Mouse (Mus musculus) hindbrain, embryonic 11.5 days (tissue): Measurements from ENCODE around the gene Zfp493. TPM values are rescaled to one million over a fixed set of nuclear protein-coding genes. Genes with fewer than 3 reads are reported as not detected.
A peak's percentile ranks its signal among the peaks of the same experiment; 100 is the strongest.
"Not testable (repeated sequence)": the region's sequence is repeated elsewhere in the genome, so short reads cannot be mapped to it uniquely, and the experiment has no call there.

ENCODE experiments used
- ATAC-seq: fragments of 200-750 bp; cut with Nextera tagmentation; 2 replicates; pipeline ENCODE4 v1.8.0; 2017; ENCODE audit warnings: mild to moderate bottlenecking, moderate TSS enrichment, moderate library complexity; ENCODE audit not compliant: low FRiP score
- DNase-seq: peaks from one replicate; pipeline ENCODE4 v3.0.0-alpha.2; 2015; ENCODE audit warnings: low spot score
- H3K27ac ChIP-seq: fragments of 300-500 bp; sonication (generic); 2 replicates; pipeline ENCODE4 v1.5.1; 2014; ENCODE audit warnings: mild to moderate bottlenecking, low read depth, low read length
- H3K27me3 ChIP-seq: fragments of 300-500 bp; sonication (generic); 2 replicates; pipeline ENCODE4 v1.6.1; 2014; ENCODE audit warnings: mild to moderate bottlenecking, low read length, moderate library complexity, mixed read lengths; ENCODE audit not compliant: control insufficient read depth, insufficient read depth
- H3K36me3 ChIP-seq: fragments of 300-500 bp; sonication (generic); 2 replicates; pipeline ENCODE4 v1.6.1; 2014; ENCODE audit warnings: mild to moderate bottlenecking, low read length, moderate library complexity, mixed read lengths; ENCODE audit not compliant: control insufficient read depth, insufficient read depth
- H3K4me1 ChIP-seq: fragments of 300-500 bp; sonication (generic); replicated peaks from 2 replicates; pipeline ENCODE4 v1.6.1; 2014; ENCODE audit warnings: low read length, mixed read lengths; ENCODE audit not compliant: control insufficient read depth, insufficient read depth
- H3K4me2 ChIP-seq: fragments of 300-500 bp; sonication (generic); replicated peaks from 2 replicates; pipeline ENCODE4 v1.6.1; 2014; ENCODE audit warnings: mild to moderate bottlenecking, low read depth, low read length
- H3K4me3 ChIP-seq: fragments of 300-500 bp; sonication (generic); 2 replicates; pipeline ENCODE4 v1.5.1; 2014; ENCODE audit warnings: low read depth, low read length
- H3K9ac ChIP-seq: fragments of 300-500 bp; sonication (generic); 2 replicates; pipeline ENCODE4 v1.6.1; 2014; ENCODE audit warnings: low read depth, low read length
- H3K9me3 ChIP-seq: fragments of 300-500 bp; sonication (generic); 2 replicates; pipeline ENCODE4 v1.6.1; 2016; ENCODE audit warnings: low read length; ENCODE audit not compliant: control insufficient read depth
- WGBS: fragments of 180-500 bp; shearing (Covaris S2); extraction: QIAGEN DNeasy Blood & Tissue Kit; methylation state at CpG from one replicate; pipeline ENCODE4 v1.1.7; 2014; 5-methylcytosine and 5-hydroxymethylcytosine counted together
- polyA plus RNA-seq: library from polyadenylated mRNA; unstranded; fragments of >200 nt; fragmentation: Nextera tagmentation; extraction: Ambion mirVana; gene quantifications from 2 replicates; pipeline ENCODE4 v1.2.1, GENCODE M21; 2014

Gene Zfp493
- polyA plus RNA-seq, 1 experiment from 2014 or later = 3.9 TPM

GRCm38 (mm10) chr13:67791921-67792455, 12.5 kb downstream of the Zfp493 start:
- Histone ChIP-seq H3K4me1 (no peaks in the 10 kb centered on the region), H3K4me2 (no peak overlapping the region), H3K36me3 (no peaks in the 10 kb centered on the region), H3K27ac (no peak overlapping the region), H3K9ac (no peak overlapping the region), H3K4me3 (no peak overlapping the region), H3K27me3 (no peaks in the 10 kb centered on the region), H3K9me3 (no peaks in the 10 kb centered on the region)
- WGBS = 90% methylated on average over 10 of the region's 10 CpGs
- no peak for DNase-seq
- ATAC-seq = no peak

- Histone ChIP-seq H3K36me3 (no peaks in the 10 kb centered on the region), H3K9ac (no peak overlapping the region), H3K27me3 (no peaks in the 10 kb centered on the region), H3K4me2 (no peak overlapping the region), H3K4me1 (no peaks in the 10 kb centered on the region), H3K27ac (no peak overlapping the region), H3K4me3 (no peak overlapping the region), H3K9me3 (no peaks in the 10 kb centered on the region)
- 73% methylated on average over 3 of the region's 3 CpGs for WGBS
- ATAC-seq = no peak
- no peak for DNase-seq
Observed at GRCm38 (mm10) chr13:67798618-67799017, 19.1 kb downstream of the Zfp493 start.

- ATAC-seq = not testable (repeated sequence)
Observed at GRCm38 (mm10) chr13:67799151-67799550, 19.7 kb downstream of the Zfp493 start.

GRCm38 (mm10) chr13:67811651-67812210, 32.2 kb downstream of the Zfp493 start:
- H3K36me3 ChIP-seq = no peaks in the 10 kb centered on the region
- no peak for ATAC-seq
- H3K4me3 ChIP-seq = no peak overlapping the region
- DNase-seq = no peak
- no peak overlapping the region for H3K9ac ChIP-seq
- H3K27me3 ChIP-seq = no peaks in the 10 kb centered on the region
- H3K27ac ChIP-seq = no peak overlapping the region
- WGBS = 75% methylated on average over 1 of the region's 1 CpGs
- no peaks in the 10 kb centered on the region for H3K9me3 ChIP-seq
- no peak overlapping the region for H3K4me2 ChIP-seq
- H3K4me1 ChIP-seq = no peaks in the 10 kb centered on the region

More at GRCm38 (mm10) chr13:67799151-67799550, 19.7 kb downstream of the Zfp493 start:
- not testable (repeated sequence) for H3K36me3 ChIP-seq, H3K9me3 ChIP-seq, DNase-seq, H3K27ac ChIP-seq, H3K9ac ChIP-seq, H3K4me2 ChIP-seq, H3K4me1 ChIP-seq, H3K4me3 ChIP-seq, H3K27me3 ChIP-seq
- 92% methylated on average over 3 of the region's 3 CpGs for WGBS

- no peaks in the 10 kb centered on the region for H3K36me3 ChIP-seq
- no peak overlapping the region for H3K27ac ChIP-seq
- no peaks in the 10 kb centered on the region for H3K27me3 ChIP-seq
- no peaks in the 10 kb centered on the region for H3K4me1 ChIP-seq
- ATAC-seq (peak; percentile 56; the same call in 1 of the 2 replicates), DNase-seq (no peak)
- no peak overlapping the region for H3K4me2 ChIP-seq
- WGBS = 79% methylated on average over 8 of the region's 8 CpGs
- H3K9me3 ChIP-seq = no peaks in the 10 kb centered on the region
- H3K9ac ChIP-seq = no peak overlapping the region
- peak overlapping the region; percentile 78 for H3K4me3 ChIP-seq
Observed at GRCm38 (mm10) chr13:67812961-67813709, 33.6 kb downstream of the Zfp493 start.

GRCm38 (mm10) chr13:67813710-67814660, 34.5 kb downstream of the Zfp493 start, which contains the start of gene Zfp273:
TSS of gene Zfp273 (plus strand) at chr13:67813740.
- ATAC-seq = peak; percentile 99
- WGBS = 4% methylated on average over 31 of the region's 31 CpGs
- Histone ChIP-seq H3K9ac (peak within 1 kb of the TSS; percentile 63), H3K27me3 (no peaks in the 10 kb centered on the region), H3K4me1 (no peaks in the 10 kb centered on the region), H3K36me3 (no peaks in the 10 kb centered on the region), H3K27ac (peak within 1 kb of the TSS; percentile 71), H3K4me2 (peak within 1 kb of the TSS; percentile 51), H3K4me3 (peak within 1 kb of the TSS; percentile 78), H3K9me3 (no peaks in the 10 kb centered on the region)
- peak; percentile 80 for DNase-seq

- Histone ChIP-seq H3K9ac (no peak overlapping the region), H3K36me3 (no peaks in the 10 kb centered on the region)
- 86% methylated on average over 1 of the region's 1 CpGs for WGBS
Observed at GRCm38 (mm10) chr13:67818636-67819035, 39.1 kb downstream of the Zfp493 start.

GRCm38 (mm10) chr13:67830911-67831336, 51.4 kb downstream of the Zfp493 start, which contains the start of gene Gm10037:
TSS of gene Gm10037 (plus strand) at chr13:67831106.
- Histone ChIP-seq H3K36me3 (no peaks in the 10 kb centered on the region), H3K4me1 (no peaks in the 10 kb centered on the region), H3K27ac (no peak within 1 kb of the TSS), H3K9ac (peak within 1 kb of the TSS; percentile 61), H3K4me3 (peak within 1 kb of the TSS; percentile 51), H3K4me2 (peak within 1 kb of the TSS; percentile 51), H3K9me3 (no peaks in the 10 kb centered on the region), H3K27me3 (no peaks in the 10 kb centered on the region)
- ATAC-seq (peak; percentile 88), DNase-seq (peak; percentile 82)
- WGBS = 3% methylated on average over 14 of the region's 14 CpGs

More at GRCm38 (mm10) chr13:67818636-67819035, 39.1 kb downstream of the Zfp493 start:
- DNase-seq = no peak
- Histone ChIP-seq H3K27me3 (no peaks in the 10 kb centered on the region), H3K9me3 (no peaks in the 10 kb centered on the region), H3K27ac (no peak overlapping the region), H3K4me2 (no peak overlapping the region), H3K4me1 (no peaks in the 10 kb centered on the region), H3K4me3 (no peak overlapping the region)
- no peak for ATAC-seq
